Mouse (Mus musculus): ENCODE measurements around the gene Hist1h2an.
"Not testable (repeated sequence)": the region's sequence is repeated elsewhere in the genome, so short reads cannot be mapped to it uniquely, and the experiment has no call there.

Gene Hist1h2an

DNA sequence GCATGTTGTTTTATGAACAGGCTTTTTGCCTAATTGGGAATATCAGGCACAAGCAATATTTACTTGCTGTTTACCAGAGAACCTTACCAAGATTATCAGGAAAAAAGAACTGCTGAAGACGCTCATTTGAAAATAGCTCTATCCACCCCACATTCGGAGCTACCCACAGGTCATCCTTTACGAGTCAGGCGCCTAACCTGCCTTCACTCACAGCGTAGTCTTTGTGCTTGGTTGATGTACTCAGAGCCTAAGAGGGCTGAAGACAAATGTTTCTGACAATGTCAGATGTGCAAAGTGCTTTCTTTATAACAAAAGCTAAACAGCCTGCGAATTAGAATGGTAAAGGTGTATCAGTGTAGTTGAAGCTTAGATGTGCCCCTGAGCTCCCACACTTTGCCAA is 2.7 kb downstream of the Hist1h2an start:
- in situ Hi-C loops (cut with MboI; ENCODE audit: low sequenced_read_pairs): loop anchor here (25.0 kb wide), 1 partner anchor 1778 kb away; the partner anchor contains the start of genes Hist1h1d, Hist1h2ad, Hist1h2ae and Hist1h2bf

DNA sequence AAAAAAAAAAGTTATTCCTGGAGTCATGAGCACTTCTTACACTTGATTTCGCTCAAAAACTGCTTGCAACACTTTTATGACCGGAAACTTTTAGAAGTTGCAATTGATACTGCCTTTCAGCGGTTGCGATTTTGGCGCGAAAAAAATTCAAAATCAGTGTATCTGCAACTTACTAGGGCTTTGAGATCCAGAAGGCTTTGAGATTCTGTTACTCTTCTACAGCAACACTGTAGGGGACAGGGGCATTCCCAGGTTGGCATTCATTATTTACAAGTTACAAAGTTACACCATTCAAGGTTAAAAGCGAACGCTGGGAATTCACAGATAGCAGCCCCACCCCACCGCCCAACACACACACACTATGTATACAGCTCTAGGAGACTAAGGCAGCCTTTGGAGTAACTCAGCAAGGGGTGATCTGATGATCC is 3.3 kb downstream of the Hist1h2an start:
- in situ Hi-C loops (cut with MboI; ENCODE audit: low sequenced_read_pairs): loop anchor here (25.0 kb wide), 1 partner anchor 1779 kb away; the partner anchor contains the start of genes Hist1h1d, Hist1h2ad, Hist1h2ae and Hist1h2bf

GRCm38 (mm10) chr13:21783255-21783617 is 3.8 kb downstream of the Hist1h2an start, which contains the start of gene Hist1h3i:
Gene Hist1h3i (minus strand): TSS chr13:21783370.
- in situ Hi-C loops (cut with MboI; ENCODE audit: low sequenced_read_pairs): loop anchor here (25.0 kb wide), 1 partner anchor 1779 kb away; the partner anchor contains the start of genes Hist1h1d, Hist1h2ad, Hist1h2ae and Hist1h2bf

- in situ Hi-C loops (cut with MboI; ENCODE audit: low sequenced_read_pairs): loop anchor here (25.0 kb wide), 1 partner anchor 1780 kb away; the partner anchor contains the start of genes Hist1h1d, Hist1h2ad, Hist1h2ae and Hist1h2bf
Measured at GRCm38 (mm10) chr13:21782361-21783254, 4.4 kb downstream of the Hist1h2an start.

DNA sequence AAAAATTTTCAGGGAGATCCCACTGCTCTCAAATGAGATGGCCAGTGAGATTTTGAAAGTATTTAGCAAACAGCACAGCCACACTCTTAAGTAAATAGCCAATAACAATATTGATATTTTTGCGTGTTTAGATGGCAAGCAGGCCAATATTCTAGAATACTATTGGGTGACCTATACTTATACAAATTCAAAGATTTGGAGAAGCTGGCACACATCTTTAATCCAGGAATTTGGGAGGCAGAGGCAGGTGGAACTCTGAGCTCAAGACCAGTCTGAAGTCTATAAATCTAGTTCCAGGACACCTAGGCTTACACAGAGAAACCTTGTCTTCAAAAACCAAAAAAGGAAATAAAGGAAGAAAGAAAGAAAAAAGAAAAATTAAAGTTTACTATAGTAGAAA is 5.4 kb downstream of the Hist1h2an start:
- in situ Hi-C loops (cut with MboI; ENCODE audit: low sequenced_read_pairs): loop anchor here (25.0 kb wide), 1 partner anchor 1781 kb away; the partner anchor contains the start of genes Hist1h1d, Hist1h2ad, Hist1h2ae and Hist1h2bf

- in situ Hi-C loops (cut with MboI; ENCODE audit: low sequenced_read_pairs): loop anchor here (25.0 kb wide), 1 partner anchor 1781 kb away; the partner anchor contains the start of genes Hist1h1d, Hist1h2ad, Hist1h2ae and Hist1h2bf
Measured at GRCm38 (mm10) chr13:21781021-21781555, 5.9 kb downstream of the Hist1h2an start.

GRCm38 (mm10) chr13:21779767-21780731 is 7.0 kb downstream of the Hist1h2an start, which contains the start of gene Hist1h1b:
Gene Hist1h1b (minus strand): TSS chr13:21780625.
- in situ Hi-C loops (cut with MboI; ENCODE audit: low sequenced_read_pairs): loop anchor here (25.0 kb wide), 1 partner anchor 1782 kb away; the partner anchor contains the start of genes Hist1h1d, Hist1h2ad, Hist1h2ae and Hist1h2bf

DNA sequence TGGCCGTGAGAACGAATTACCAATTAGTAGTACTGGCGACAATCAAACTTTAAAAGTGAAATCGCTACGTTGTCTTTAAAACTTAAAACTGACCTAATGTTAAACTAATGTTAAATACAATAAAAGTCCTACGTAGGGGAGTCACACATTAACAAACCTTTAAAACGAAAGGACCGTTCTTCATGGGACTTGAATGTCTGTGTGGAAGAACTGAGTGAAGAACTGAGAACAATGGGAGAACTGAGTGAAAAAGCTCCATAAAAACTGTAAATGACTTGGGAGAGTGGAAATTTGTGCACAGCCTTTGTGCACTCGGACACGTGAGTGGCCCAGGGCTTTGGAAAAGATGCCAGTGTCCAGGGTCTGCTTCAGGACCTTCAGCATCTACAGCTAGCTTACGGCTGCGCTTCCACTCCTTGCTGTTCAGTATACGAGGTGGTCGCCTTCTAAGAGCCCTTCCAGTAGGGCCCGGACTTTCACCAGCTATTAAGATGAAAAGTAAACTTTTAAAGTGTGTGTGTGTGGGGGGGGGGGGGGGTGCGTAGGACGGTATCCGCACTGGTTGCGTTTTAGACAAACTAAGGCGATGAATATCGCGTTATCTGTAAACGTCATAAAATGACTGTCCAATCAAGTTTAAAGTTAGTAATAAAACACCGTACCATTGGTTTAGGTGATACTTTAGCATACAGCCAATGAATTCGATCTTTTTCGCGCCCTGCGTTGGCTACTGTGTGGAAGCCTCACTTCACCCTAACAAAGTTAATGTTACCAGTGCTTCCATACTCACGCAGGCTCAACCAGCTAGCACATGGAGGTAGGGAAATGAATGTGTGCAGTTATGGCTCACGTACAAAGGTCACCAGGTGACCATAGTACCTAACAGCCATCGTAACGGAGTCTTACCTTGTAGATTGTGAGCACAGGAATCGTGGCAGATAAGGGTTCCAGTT is 7.9 kb downstream of the Hist1h2an start:
- in situ Hi-C loops (cut with MboI; ENCODE audit: low sequenced_read_pairs): loop anchor here (25.0 kb wide), 1 partner anchor 1783 kb away; the partner anchor contains the start of genes Hist1h1d, Hist1h2ad, Hist1h2ae and Hist1h2bf

GRCm38 (mm10) chr13:21755707-21756106 is 31.3 kb downstream of the Hist1h2an start:
- in situ Hi-C loops (cut with MboI; ENCODE audit: low sequenced_read_pairs): no loop called here

- in situ Hi-C loops (cut with MboI; ENCODE audit: low sequenced_read_pairs): not testable (repeated sequence)
Measured at GRCm38 (mm10) chr13:21754294-21755001, 32.6 kb downstream of the Hist1h2an start.

DNA sequence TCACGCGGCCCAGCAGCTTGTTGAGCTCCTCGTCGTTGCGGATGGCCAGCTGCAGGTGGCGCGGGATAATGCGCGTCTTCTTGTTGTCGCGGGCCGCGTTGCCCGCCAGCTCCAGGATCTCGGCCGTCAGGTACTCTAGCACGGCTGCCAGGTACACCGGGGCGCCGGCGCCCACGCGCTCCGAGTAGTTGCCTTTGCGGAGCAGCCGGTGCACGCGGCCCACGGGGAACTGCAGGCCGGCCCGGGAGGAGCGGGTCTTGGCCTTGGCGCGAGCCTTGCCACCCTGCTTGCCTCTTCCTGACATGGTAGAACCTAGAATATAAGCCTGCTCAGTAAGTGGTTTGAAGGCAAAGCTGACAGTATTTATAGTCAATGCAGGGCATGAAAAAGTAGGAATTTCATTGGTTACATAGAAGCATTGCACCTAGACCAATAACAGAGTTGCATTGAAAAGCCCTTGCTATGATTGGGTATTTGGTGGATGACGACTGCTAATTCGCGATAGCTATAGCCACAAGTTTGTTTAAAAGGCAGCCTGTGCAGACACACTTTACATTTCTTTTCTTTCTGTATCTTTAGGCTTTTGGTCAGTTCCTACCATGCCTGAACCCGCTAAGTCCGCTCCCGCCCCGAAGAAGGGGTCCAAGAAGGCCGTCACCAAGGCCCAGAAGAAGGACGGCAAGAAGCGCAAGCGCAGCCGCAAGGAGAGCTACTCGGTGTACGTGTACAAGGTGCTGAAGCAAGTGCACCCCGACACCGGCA is 33.3 kb downstream of the Hist1h2an start, which contains the start of the genes Hist1h2ak and Hist1h2bn:
TSS of gene Hist1h2ak (minus strand) at position 304 of the 762 bp plus-strand sequence.
TSS of gene Hist1h2bn (plus strand) at position 600 of the 762 bp plus-strand sequence.
- in situ Hi-C loops (cut with MboI; ENCODE audit: low sequenced_read_pairs): not testable (repeated sequence)

DNA sequence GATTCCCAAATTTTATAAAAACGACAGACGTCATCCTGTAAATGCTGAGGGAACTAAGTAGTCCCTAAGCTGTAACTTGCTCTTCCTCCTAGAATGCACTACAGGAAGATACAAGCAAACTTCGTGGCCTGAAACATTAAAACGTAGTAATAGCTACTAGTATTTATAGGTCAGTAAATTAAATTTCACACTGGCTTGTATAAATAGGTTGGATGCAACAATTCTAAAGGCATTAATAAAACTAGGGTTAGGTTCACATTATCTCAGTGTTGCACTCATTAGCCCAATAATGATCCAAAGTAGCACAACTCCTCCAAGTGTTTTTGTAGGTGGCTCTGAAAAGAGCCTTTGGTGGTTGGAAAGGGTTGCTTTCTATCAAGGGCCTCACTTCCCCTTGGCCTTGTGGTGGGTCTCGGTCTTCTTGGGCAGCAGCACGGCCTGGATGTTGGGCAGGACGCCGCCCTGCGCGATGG is 33.9 kb downstream of the Hist1h2an start:
- in situ Hi-C loops (cut with MboI; ENCODE audit: low sequenced_read_pairs): no loop called here

GRCm38 (mm10) chr13:21752356-21752755 is 34.7 kb downstream of the Hist1h2an start:
- in situ Hi-C loops (cut with MboI; ENCODE audit: low sequenced_read_pairs): no loop called here

GRCm38 (mm10) chr13:21751827-21752226 is 35.2 kb downstream of the Hist1h2an start:
- in situ Hi-C loops (cut with MboI; ENCODE audit: low sequenced_read_pairs): no loop called here

GRCm38 (mm10) chr13:21751417-21751816 is 35.6 kb downstream of the Hist1h2an start:
- in situ Hi-C loops (cut with MboI; ENCODE audit: low sequenced_read_pairs): no loop called here

GRCm38 (mm10) chr13:21750159-21751017 is 36.6 kb downstream of the Hist1h2an start, which contains the start of gene Hist1h4k:
Gene Hist1h4k (minus strand): TSS chr13:21750505.
- in situ Hi-C loops (cut with MboI; ENCODE audit: low sequenced_read_pairs): not testable (repeated sequence)

Measured in CH12F3 (cell line).